Mouse (Mus musculus): Measurements from ENCODE around the gene Marf1. TPM values are rescaled to one million over a fixed set of nuclear protein-coding genes. Genes with fewer than 3 reads are reported as not detected.

The Marf1 gene
- 5.4 and 5.8 TPM in 2 replicates for polyA plus RNA-seq (2012; rRNA removed)

DNA sequence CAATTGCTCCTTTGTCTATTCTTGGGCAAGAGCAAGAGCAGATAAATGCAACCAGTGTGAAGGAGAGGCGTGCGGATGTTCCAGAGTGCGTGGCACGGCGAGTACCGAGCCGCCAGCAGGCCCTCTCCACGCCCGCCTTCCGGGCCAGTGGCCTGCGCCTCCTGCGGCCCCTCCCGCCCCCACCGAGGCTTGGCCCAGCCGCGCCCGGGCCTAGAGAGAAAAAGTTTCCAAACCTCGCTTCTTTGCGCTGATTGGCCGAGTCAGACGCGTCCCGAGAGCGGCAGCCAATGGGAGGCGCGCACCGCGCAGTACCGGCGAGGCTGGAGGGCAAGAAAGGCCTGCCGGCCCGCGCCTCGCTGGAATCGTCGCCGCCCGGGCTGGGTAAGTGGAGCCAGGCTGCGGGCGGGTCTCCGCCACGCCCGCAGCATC is at the start of gene Marf1, which contains the start of gene Nde1:
Marf1 (minus strand) TSS at position 364 of the 429 bp plus-strand sequence.
Nde1 (plus strand) TSS at position 288 of the 429 bp plus-strand sequence.

Other genes with a start within 250 kb of the Marf1 start
- gene 2900011O08Rik, start 176.7 kb downstream of the Marf1 start, polyA plus RNA-seq (2012; rRNA removed): 0.07 and 0.08 TPM in 2 replicates
- 0.17 and 0.18 TPM in 2 replicates for gene Ifitm7, start 176.5 kb downstream of the Marf1 start, polyA plus RNA-seq (2012; rRNA removed)
- 39.5 and 45.1 TPM in 2 replicates for gene Nde1, start 76 bp downstream of the Marf1 start, polyA plus RNA-seq (2012; rRNA removed)
- gene Myh11, start 128.0 kb upstream of the Marf1 start, polyA plus RNA-seq (2012; rRNA removed): 0.39 and 0.58 TPM in 2 replicates
- 24.0 and 27.4 TPM in 2 replicates for gene Fopnl, start 154.1 kb upstream of the Marf1 start, polyA plus RNA-seq (2012; rRNA removed)
- 2.2 and 2.4 TPM in 2 replicates for gene Abcc1, start 198.2 kb upstream of the Marf1 start, polyA plus RNA-seq (2012; rRNA removed)

All from liver, embryonic 14 days (tissue).